Mouse (Mus musculus) heart, embryonic 13.5 days (tissue): ENCODE results near the gene Mgme1. TPM values are rescaled to one million over a fixed set of nuclear protein-coding genes. Genes with fewer than 3 reads are reported as not detected.

Experiments
- ATAC-seq: fragments of 200-750 bp; cut with Nextera tagmentation; 2 replicates; pipeline ENCODE4 v1.8.0; 2017; ENCODE audit warnings: moderate TSS enrichment; ENCODE audit not compliant: insufficient number of reproducible peaks, low FRiP score, low TSS enrichment; ENCODE audit errors: extremely low read depth
- H3K27ac ChIP-seq: fragments of 300-500 bp; sonication (generic); replicated peaks from 2 replicates; pipeline ENCODE4 v1.5.1; 2015; ENCODE audit warnings: moderate library complexity, mild to moderate bottlenecking, inconsistent platforms
- H3K27me3 ChIP-seq: fragments of 300-500 bp; sonication (generic); replicated peaks from 2 replicates; pipeline ENCODE4 v1.6.1; 2015; ENCODE audit warnings: mild to moderate bottlenecking, inconsistent platforms
- H3K36me3 ChIP-seq: fragments of 300-500 bp; sonication (generic); 2 replicates; pipeline ENCODE4 v1.6.1; 2015; ENCODE audit warnings: mild to moderate bottlenecking, inconsistent platforms
- H3K4me1 ChIP-seq: fragments of 300-500 bp; sonication (generic); 2 replicates; pipeline ENCODE4 v1.6.1; 2015; ENCODE audit warnings: inconsistent platforms
- H3K4me2 ChIP-seq: fragments of 300-500 bp; sonication (generic); 2 replicates; pipeline ENCODE4 v1.6.1; 2015; ENCODE audit warnings: inconsistent platforms, mild to moderate bottlenecking, moderate library complexity
- H3K4me3 ChIP-seq: fragments of 300-500 bp; sonication (generic); 2 replicates; pipeline ENCODE4 v1.5.1; 2015; ENCODE audit warnings: moderate library complexity, mild to moderate bottlenecking, inconsistent platforms
- H3K9ac ChIP-seq: fragments of 300-500 bp; sonication (generic); 2 replicates; pipeline ENCODE4 v1.6.1; 2015; ENCODE audit warnings: inconsistent platforms, mild to moderate bottlenecking, moderate library complexity
- H3K9me3 ChIP-seq: fragments of 300-500 bp; sonication (generic); 2 replicates; pipeline ENCODE4 v1.6.1; 2016; ENCODE audit warnings: inconsistent platforms
- WGBS: fragments of 180-500 bp; shearing (Covaris S2); methylation state at CpG from one replicate; pipeline ENCODE4 v1.1.7; 2015; ENCODE audit warnings: mixed read lengths; 5-methylcytosine and 5-hydroxymethylcytosine counted together
- polyA plus RNA-seq: library from polyadenylated mRNA; unstranded; fragments of >200 nt; fragmentation: Nextera tagmentation; extraction: Ambion mirVana; gene quantifications from 2 replicates; pipeline ENCODE4 v1.2.1, GENCODE M21; 2015

The Mgme1 gene
- polyA plus RNA-seq, 1 experiment from 2014 or later, result 20.0 TPM

GRCm38 (mm10) chr2:144324218-144324617 lies 53.8 kb downstream of the Mgme1 start:
- ATAC-seq, result no peak
- 35% methylated on average over 3 of the region's 3 CpGs for WGBS
- Histone ChIP-seq H3K9ac (no peak overlapping the region), H3K27ac (no peak overlapping the region), H3K27me3 (peaks cover 37% of the 10 kb centered on the region), H3K9me3 (no peaks in the 10 kb centered on the region), H3K4me3 (no peak overlapping the region), H3K4me1 (no peaks in the 10 kb centered on the region), H3K4me2 (no peak overlapping the region), H3K36me3 (no peaks in the 10 kb centered on the region)

GRCm38 (mm10) chr2:144329451-144329850 lies 59.0 kb downstream of the Mgme1 start:
- Histone ChIP-seq H3K36me3 (no peaks in the 10 kb centered on the region), H3K27me3 (peaks cover 89% of the 10 kb centered on the region), H3K9ac (no peak overlapping the region), H3K4me1 (peaks cover 41% of the 10 kb centered on the region), H3K4me2 (peak overlapping the region; percentile 92), H3K27ac (no peak overlapping the region), H3K4me3 (peak overlapping the region; percentile 64), H3K9me3 (no peaks in the 10 kb centered on the region)
- no peak for ATAC-seq
- WGBS, result 6% methylated on average over 10 of the region's 10 CpGs

GRCm38 (mm10) chr2:144329937-144330336 lies 59.5 kb downstream of the Mgme1 start:
- H3K36me3 ChIP-seq, result no peaks in the 10 kb centered on the region
- H3K9me3 ChIP-seq, result no peaks in the 10 kb centered on the region
- peak overlapping the region; percentile 64 for H3K4me3 ChIP-seq
- no peak for ATAC-seq
- whole genome bisulfite sequencing, result 2% methylated on average over 10 of the region's 10 CpGs
- H3K27me3 ChIP-seq, result peaks cover 94% of the 10 kb centered on the region
- H3K9ac ChIP-seq, result no peak overlapping the region
- peaks cover 41% of the 10 kb centered on the region for H3K4me1 ChIP-seq
- no peak overlapping the region for H3K27ac ChIP-seq
- H3K4me2 ChIP-seq, result peak overlapping the region; percentile 92

- H3K36me3 ChIP-seq, result no peaks in the 10 kb centered on the region
- WGBS, result under 1% methylated on average over 40 of the region's 41 CpGs
- H3K27me3 ChIP-seq, result peaks cover 96% of the 10 kb centered on the region
- H3K9ac ChIP-seq, result peak overlapping the region; percentile 76
- peak overlapping the region; percentile 92 for H3K4me2 ChIP-seq
- H3K4me3 ChIP-seq, result peak overlapping the region; percentile 64
- no peak for ATAC-seq
- no peaks in the 10 kb centered on the region for H3K9me3 ChIP-seq
- H3K4me1 ChIP-seq, result peaks cover 41% of the 10 kb centered on the region
- no peak overlapping the region for H3K27ac ChIP-seq
Measured at GRCm38 (mm10) chr2:144330352-144330959, 60.0 kb downstream of the Mgme1 start.

Other genes starting within 250 kb of the Mgme1 start
- not detected in 2 replicates for gene Banf2, start 237.6 kb upstream of the Mgme1 start, polyA plus RNA-seq
- 90.9 and 96.3 TPM in 2 replicates for gene Snx5, start 243 bp downstream of the Mgme1 start, polyA plus RNA-seq
- 0.13 and 0.24 TPM in 2 replicates for gene Ovol2, start 61.5 kb downstream of the Mgme1 start, polyA plus RNA-seq
- gene Kat14, start 98.3 kb downstream of the Mgme1 start, polyA plus RNA-seq, result 24.7 and 27.9 TPM in 2 replicates
- gene Pet117, start 98.3 kb downstream of the Mgme1 start, polyA plus RNA-seq, result 0.90 and 1.3 TPM in 2 replicates